Mouse (Mus musculus): ENCODE results near the gene Rac2.
A peak's percentile ranks its signal among the peaks of the same experiment; 100 is the strongest.

The Rac2 gene

GRCm38 (mm10) chr15:78588900-78589299 lies 16.3 kb upstream of the Rac2 start:
- DNase-seq (ENCODE audit: low spot score in 2 of 2): no peak

- no peak for DNase-seq (ENCODE audit: low spot score in 2 of 2)
Observed at GRCm38 (mm10) chr15:78588049-78588448, 15.5 kb upstream of the Rac2 start.

- peak; percentile 84 to 90 for DNase-seq (ENCODE audit: low spot score in 2 of 2)
Observed at GRCm38 (mm10) chr15:78587050-78587994, 14.7 kb upstream of the Rac2 start.

GRCm38 (mm10) chr15:78585404-78585803 lies 12.8 kb upstream of the Rac2 start:
- DNase-seq (ENCODE audit: low spot score in 2 of 2): no peak

- DNase-seq (ENCODE audit: low spot score in 2 of 2): no peak
Observed at GRCm38 (mm10) chr15:78583352-78583751, 10.8 kb upstream of the Rac2 start.

- no peak for DNase-seq (ENCODE audit: low spot score in 2 of 2)
Observed at GRCm38 (mm10) chr15:78576284-78576810, 3.8 kb upstream of the Rac2 start.

- no peak for DNase-seq (ENCODE audit: low spot score in 2 of 2)
Observed at GRCm38 (mm10) chr15:78572270-78572600, 348 bp downstream of the Rac2 start.

GRCm38 (mm10) chr15:78571554-78572269 lies 871 bp downstream of the Rac2 start:
- DNase-seq (ENCODE audit: low spot score in 2 of 2): no peak

- DNase-seq (ENCODE audit: low spot score in 2 of 2): no peak
Observed at GRCm38 (mm10) chr15:78570170-78570569, 2.4 kb downstream of the Rac2 start.

- DNase-seq (ENCODE audit: low spot score in 2 of 2): no peak
Observed at GRCm38 (mm10) chr15:78567608-78568120, 4.9 kb downstream of the Rac2 start.

GRCm38 (mm10) chr15:78564764-78565435 lies 7.7 kb downstream of the Rac2 start:
- DNase-seq (ENCODE audit: low spot score in 2 of 2): no peak

GRCm38 (mm10) chr15:78563937-78564336 lies 8.6 kb downstream of the Rac2 start:
- no peak for DNase-seq (ENCODE audit: low spot score in 2 of 2)

GRCm38 (mm10) chr15:78563344-78563743 lies 9.2 kb downstream of the Rac2 start:
- no peak for DNase-seq (ENCODE audit: low spot score in 2 of 2)

- no peak for DNase-seq (ENCODE audit: low spot score in 2 of 2)
Observed at GRCm38 (mm10) chr15:78559141-78559979, 13.2 kb downstream of the Rac2 start.

GRCm38 (mm10) chr15:78557693-78558535 lies 14.7 kb downstream of the Rac2 start:
- no peak for DNase-seq (ENCODE audit: low spot score in 2 of 2)

GRCm38 (mm10) chr15:78554545-78555313 lies 17.9 kb downstream of the Rac2 start:
- no peak for DNase-seq (ENCODE audit: low spot score in 2 of 2)

- no peak for DNase-seq (ENCODE audit: low spot score in 2 of 2)
Observed at GRCm38 (mm10) chr15:78549189-78549734, 23.3 kb downstream of the Rac2 start.

- DNase-seq (ENCODE audit: low spot score in 2 of 2): no peak
Observed at GRCm38 (mm10) chr15:78548711-78549110, 23.9 kb downstream of the Rac2 start.

- DNase-seq (ENCODE audit: low spot score in 2 of 2): no peak
Observed at GRCm38 (mm10) chr15:78548336-78548665, 24.3 kb downstream of the Rac2 start.
